Mouse (Mus musculus): ENCODE measurements around the gene Hnrnpl. TPM values are rescaled to one million over a fixed set of nuclear protein-coding genes. Genes with fewer than 3 reads are reported as not detected.

The Hnrnpl gene
- polyA plus RNA-seq, 1 experiment from 2014 or later, result 323 TPM

- H3K4me1 ChIP-seq, result peaks cover 29% of the 10 kb centered on the region
- peak overlapping the region; percentile 91 for H3K9ac ChIP-seq (replicated peaks)
- no peaks in the 10 kb centered on the region for H3K9me3 ChIP-seq
- H3K4me2 ChIP-seq (replicated peaks), result peak overlapping the region; percentile 83
- H3K4me3 ChIP-seq, result peak overlapping the region; percentile 94
- ATAC-seq (ENCODE audit: low FRiP score, low read depth), result no peak
- H3K27ac ChIP-seq (replicated peaks), result peak overlapping the region; percentile 99
- WGBS, result 21% methylated on average over 7 of the region's 8 CpGs
- peaks cover 7% of the 10 kb centered on the region for H3K36me3 ChIP-seq
- no peaks in the 10 kb centered on the region for H3K27me3 ChIP-seq
These were observed 610 bp upstream of the Hnrnpl start for GRCm38 (mm10) chr7:28807641-28808220.

- ATAC-seq (ENCODE audit: low FRiP score, low read depth), result peak; percentile 65
- peak overlapping the region; percentile 99 for H3K27ac ChIP-seq (replicated peaks)
- H3K4me3 ChIP-seq, result peak overlapping the region; percentile 94
- H3K9me3 ChIP-seq, result no peaks in the 10 kb centered on the region
- 0% methylated on average over 30 of the region's 32 CpGs for WGBS
- peak overlapping the region; percentile 83 for H3K4me2 ChIP-seq (replicated peaks)
- H3K4me1 ChIP-seq, result peaks cover 32% of the 10 kb centered on the region
- H3K36me3 ChIP-seq, result peaks cover 20% of the 10 kb centered on the region
- H3K9ac ChIP-seq (replicated peaks), result peak overlapping the region; percentile 91
- H3K27me3 ChIP-seq, result no peaks in the 10 kb centered on the region
These were observed 634 bp downstream of the Hnrnpl start for GRCm38 (mm10) chr7:28808957-28809393.

- Histone ChIP-seq H3K36me3 (peaks cover 25% of the 10 kb centered on the region), H3K9ac (replicated peaks) (peak overlapping the region; percentile 91), H3K4me1 (peaks cover 38% of the 10 kb centered on the region), H3K9me3 (no peaks in the 10 kb centered on the region), H3K27me3 (no peaks in the 10 kb centered on the region), H3K4me2 (replicated peaks) (peak overlapping the region; percentile 83), H3K27ac (replicated peaks) (peak overlapping the region; percentile 99), H3K4me3 (peak overlapping the region; percentile 94)
- WGBS, result under 1% methylated on average over 35 of the region's 35 CpGs
- ATAC-seq (ENCODE audit: low FRiP score, low read depth), result peak; percentile 17
These were observed 1.2 kb downstream of the Hnrnpl start for GRCm38 (mm10) chr7:28809401-28810089.

- Histone ChIP-seq H3K9me3 (no peaks in the 10 kb centered on the region), H3K9ac (replicated peaks) (peak overlapping the region; percentile 98), H3K4me3 (peak overlapping the region; percentile 94), H3K27me3 (no peaks in the 10 kb centered on the region), H3K36me3 (peaks cover 34% of the 10 kb centered on the region), H3K4me1 (peaks cover 44% of the 10 kb centered on the region), H3K27ac (replicated peaks) (peak overlapping the region; percentile 99), H3K4me2 (replicated peaks) (peak overlapping the region; percentile 83)
- WGBS, result under 1% methylated on average over 70 of the region's 70 CpGs
- ATAC-seq (ENCODE audit: low FRiP score, low read depth), result peak; percentile 90
These were observed 2.0 kb downstream of the Hnrnpl start for GRCm38 (mm10) chr7:28810107-28811066.

- H3K4me2 ChIP-seq (replicated peaks), result peak overlapping the region; percentile 93
- peak overlapping the region; percentile 98 for H3K27ac ChIP-seq (replicated peaks)
- peak overlapping the region; percentile 98 for H3K9ac ChIP-seq (replicated peaks)
- peak overlapping the region; percentile 94 for H3K4me3 ChIP-seq
- peaks cover 52% of the 10 kb centered on the region for H3K4me1 ChIP-seq
- H3K9me3 ChIP-seq, result no peaks in the 10 kb centered on the region
- H3K36me3 ChIP-seq, result peaks cover 42% of the 10 kb centered on the region
- ATAC-seq (ENCODE audit: low FRiP score, low read depth), result 0 out of 2 replicates have a peak, but pooled peaks have one; percentile 1
- WGBS, result under 1% methylated on average over 40 of the region's 40 CpGs
- H3K27me3 ChIP-seq, result no peaks in the 10 kb centered on the region
These were observed 2.9 kb downstream of the Hnrnpl start for GRCm38 (mm10) chr7:28811228-28811627.

- Histone ChIP-seq H3K27me3 (no peaks in the 10 kb centered on the region), H3K36me3 (peaks cover 47% of the 10 kb centered on the region), H3K9ac (replicated peaks) (peak overlapping the region; percentile 98), H3K4me3 (peak overlapping the region; percentile 94), H3K27ac (replicated peaks) (peak overlapping the region; percentile 98), H3K4me1 (peaks cover 57% of the 10 kb centered on the region), H3K9me3 (no peaks in the 10 kb centered on the region), H3K4me2 (replicated peaks) (peak overlapping the region; percentile 93)
- WGBS, result 15% methylated on average over 7 of the region's 7 CpGs
- ATAC-seq (ENCODE audit: low FRiP score, low read depth), result no peak
These were observed 3.4 kb downstream of the Hnrnpl start for GRCm38 (mm10) chr7:28811640-28812275.

GRCm38 (mm10) chr7:28812436-28812835 lies 4.1 kb downstream of the Hnrnpl start:
- no peak for ATAC-seq (ENCODE audit: low FRiP score, low read depth)
- H3K27ac ChIP-seq (replicated peaks), result peak overlapping the region; percentile 52; the same call in 1 of the 2 replicates
- H3K9ac ChIP-seq (replicated peaks), result peak overlapping the region; percentile 98
- H3K36me3 ChIP-seq, result peaks cover 54% of the 10 kb centered on the region
- 76% methylated on average over 4 of the region's 4 CpGs for WGBS
- peak overlapping the region; percentile 94 for H3K4me3 ChIP-seq
- H3K9me3 ChIP-seq, result no peaks in the 10 kb centered on the region
- H3K4me1 ChIP-seq, result peaks cover 64% of the 10 kb centered on the region
- H3K4me2 ChIP-seq (replicated peaks), result peak overlapping the region; percentile 93
- no peaks in the 10 kb centered on the region for H3K27me3 ChIP-seq

GRCm38 (mm10) chr7:28812949-28813348 lies 4.6 kb downstream of the Hnrnpl start:
- Histone ChIP-seq H3K36me3 (peaks cover 59% of the 10 kb centered on the region), H3K27me3 (no peaks in the 10 kb centered on the region), H3K9ac (replicated peaks) (0 out of 2 replicates have a peak overlapping the region, but pooled peaks have one; percentile 98), H3K4me2 (replicated peaks) (peak overlapping the region; percentile 93), H3K4me1 (peaks cover 64% of the 10 kb centered on the region), H3K9me3 (no peaks in the 10 kb centered on the region), H3K4me3 (peak overlapping the region; percentile 94), H3K27ac (replicated peaks) (no peak overlapping the region)
- no peak for ATAC-seq (ENCODE audit: low FRiP score, low read depth)
- WGBS, result 87% methylated on average over 5 of the region's 5 CpGs

- ATAC-seq (ENCODE audit: low FRiP score, low read depth), result no peak
- 89% methylated on average over 5 of the region's 5 CpGs for WGBS
- H3K27ac ChIP-seq (replicated peaks), result no peak overlapping the region
These were observed 6.1 kb downstream of the Hnrnpl start for GRCm38 (mm10) chr7:28814306-28815034.

GRCm38 (mm10) chr7:28815230-28815629 lies 6.9 kb downstream of the Hnrnpl start:
- Histone ChIP-seq H3K36me3 (peaks cover 80% of the 10 kb centered on the region), H3K9ac (replicated peaks) (no peak overlapping the region), H3K27me3 (no peaks in the 10 kb centered on the region), H3K4me3 (no peak overlapping the region), H3K4me2 (replicated peaks) (no peak overlapping the region), H3K9me3 (no peaks in the 10 kb centered on the region), H3K27ac (replicated peaks) (no peak overlapping the region), H3K4me1 (peaks cover 79% of the 10 kb centered on the region)
- no peak for ATAC-seq (ENCODE audit: low FRiP score, low read depth)
- 93% methylated on average over 9 of the region's 9 CpGs for WGBS

More at GRCm38 (mm10) chr7:28814306-28815034, 6.1 kb downstream of the Hnrnpl start:
- no peaks in the 10 kb centered on the region for H3K9me3 ChIP-seq
- H3K9ac ChIP-seq (replicated peaks), result no peak overlapping the region
- H3K27me3 ChIP-seq, result no peaks in the 10 kb centered on the region
- H3K4me3 ChIP-seq, result no peak overlapping the region
- no peak overlapping the region for H3K4me2 ChIP-seq (replicated peaks)
- peaks cover 73% of the 10 kb centered on the region for H3K36me3 ChIP-seq
- peaks cover 71% of the 10 kb centered on the region for H3K4me1 ChIP-seq

Measured in midbrain, embryonic 12.5 days (tissue).